Mouse (Mus musculus) MEL-GATA-1-ER (cell line): ENCODE data around the gene Cdh1.
"Not testable (repeated sequence)": the region's sequence is repeated elsewhere in the genome, so short reads cannot be mapped to it uniquely, and the experiment has no call there.

Experiments used
- DNase-seq: peaks from one replicate; pipeline ENCODE4 v3.0.0-alpha.2; 2012; ENCODE audit warnings: low read depth; ENCODE audit errors: extremely low read depth

Cdh1 gene

DNA sequence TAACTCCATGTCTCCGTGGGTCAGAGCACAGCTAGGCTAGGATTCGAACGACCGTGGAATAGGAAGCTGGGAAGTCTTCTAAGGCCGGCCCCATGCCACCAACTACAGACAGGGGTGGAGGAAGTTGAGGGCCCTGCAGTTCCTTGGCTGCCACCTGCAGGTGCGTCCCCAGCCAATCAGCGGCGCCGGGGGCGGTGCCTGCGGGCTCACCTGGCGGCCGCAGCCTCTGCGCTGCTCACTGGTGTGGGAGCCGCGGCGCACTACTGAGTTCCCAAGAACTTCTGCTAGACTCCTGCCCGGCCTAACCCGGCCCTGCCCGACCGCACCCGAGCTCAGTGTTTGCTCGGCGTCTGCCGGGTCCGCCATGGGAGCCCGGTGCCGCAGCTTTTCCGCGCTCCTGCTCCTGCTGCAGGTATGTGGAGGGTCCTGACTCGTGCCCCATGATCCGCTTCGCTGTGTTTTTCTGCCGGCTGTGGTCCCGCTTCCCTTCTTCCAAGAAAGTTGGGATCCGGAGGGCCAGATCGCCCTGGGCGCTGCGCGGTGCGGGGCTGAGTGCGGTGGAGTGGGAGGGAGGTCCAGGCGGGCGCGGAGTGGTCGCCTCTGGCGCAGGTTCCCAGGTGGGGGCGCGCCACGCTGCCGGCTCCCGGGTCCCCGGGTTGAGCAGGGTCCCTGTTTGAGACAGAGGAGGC lies at the start of gene Cdh1:
TSS of gene Cdh1 (plus strand) at position 221 of the 689 bp plus-strand sequence.
- no peak for DNase-seq

DNA sequence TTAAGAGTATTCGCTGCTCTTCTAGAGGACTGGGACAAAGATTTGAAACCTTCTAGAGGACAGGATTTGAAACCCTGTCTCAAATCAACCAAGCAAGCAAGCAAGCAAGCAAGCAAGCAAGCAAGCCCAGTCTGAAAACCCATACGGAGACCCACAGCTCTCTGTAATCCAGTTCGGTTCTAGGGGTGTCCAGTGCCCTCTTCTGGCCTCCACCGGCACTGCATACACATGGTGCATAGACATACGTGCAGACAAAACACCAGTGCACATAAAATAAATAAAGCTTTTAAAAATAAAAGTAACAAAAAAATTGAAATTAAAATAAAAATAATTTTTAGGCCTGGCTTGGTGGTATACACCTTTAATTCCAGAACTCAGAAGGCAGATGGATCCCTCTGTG lies 49.1 kb upstream of the Cdh1 start:
- no peak for DNase-seq

DNA sequence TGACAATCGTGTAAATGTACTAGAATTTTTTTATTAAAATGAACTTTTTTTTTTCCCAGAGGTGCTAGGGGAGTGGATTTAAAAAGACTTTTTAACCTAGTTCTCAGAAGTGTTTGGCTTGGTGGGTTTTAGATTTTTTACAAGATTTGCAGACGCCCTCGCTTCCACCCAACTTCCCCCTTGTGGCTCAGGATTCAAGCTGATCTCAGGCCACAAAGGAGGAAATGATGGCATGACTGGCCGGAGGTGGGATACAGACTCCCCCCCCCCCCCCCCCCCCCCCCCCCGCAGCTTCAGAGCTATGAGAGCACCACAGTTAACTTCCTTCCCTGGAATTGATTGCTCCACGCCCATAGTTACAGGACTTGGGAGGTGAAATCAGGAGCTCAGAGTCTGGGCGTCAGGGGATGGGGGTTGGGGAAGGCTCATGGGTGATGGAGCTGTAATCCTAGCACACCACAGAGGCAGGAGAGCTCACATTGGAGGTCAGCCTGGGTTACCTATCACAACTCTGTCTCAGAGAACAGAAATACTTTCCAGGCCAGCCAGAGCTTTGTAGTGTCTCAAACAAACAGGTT lies 47.0 kb upstream of the Cdh1 start:
- DNase-seq = no peak

DNA sequence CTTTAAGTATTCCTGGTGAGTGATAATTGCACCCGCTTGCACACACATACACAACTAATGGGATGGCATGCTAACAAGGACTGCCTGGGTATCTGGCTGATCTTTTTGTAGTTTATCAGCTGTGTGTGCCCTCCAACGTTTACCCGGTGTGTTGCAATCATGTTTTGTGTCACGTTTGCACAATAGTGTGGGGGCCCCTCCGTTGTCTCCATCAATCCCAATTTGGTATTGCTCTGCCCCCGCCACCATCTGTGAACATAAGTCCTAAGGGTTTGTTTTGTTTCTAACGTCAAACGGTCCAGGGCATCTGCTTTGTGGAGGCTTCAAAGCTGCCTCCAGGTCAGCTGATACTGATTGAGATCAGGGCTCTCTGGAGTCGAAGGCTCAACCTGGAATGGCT lies 43.3 kb upstream of the Cdh1 start:
- DNase-seq = no peak

DNA sequence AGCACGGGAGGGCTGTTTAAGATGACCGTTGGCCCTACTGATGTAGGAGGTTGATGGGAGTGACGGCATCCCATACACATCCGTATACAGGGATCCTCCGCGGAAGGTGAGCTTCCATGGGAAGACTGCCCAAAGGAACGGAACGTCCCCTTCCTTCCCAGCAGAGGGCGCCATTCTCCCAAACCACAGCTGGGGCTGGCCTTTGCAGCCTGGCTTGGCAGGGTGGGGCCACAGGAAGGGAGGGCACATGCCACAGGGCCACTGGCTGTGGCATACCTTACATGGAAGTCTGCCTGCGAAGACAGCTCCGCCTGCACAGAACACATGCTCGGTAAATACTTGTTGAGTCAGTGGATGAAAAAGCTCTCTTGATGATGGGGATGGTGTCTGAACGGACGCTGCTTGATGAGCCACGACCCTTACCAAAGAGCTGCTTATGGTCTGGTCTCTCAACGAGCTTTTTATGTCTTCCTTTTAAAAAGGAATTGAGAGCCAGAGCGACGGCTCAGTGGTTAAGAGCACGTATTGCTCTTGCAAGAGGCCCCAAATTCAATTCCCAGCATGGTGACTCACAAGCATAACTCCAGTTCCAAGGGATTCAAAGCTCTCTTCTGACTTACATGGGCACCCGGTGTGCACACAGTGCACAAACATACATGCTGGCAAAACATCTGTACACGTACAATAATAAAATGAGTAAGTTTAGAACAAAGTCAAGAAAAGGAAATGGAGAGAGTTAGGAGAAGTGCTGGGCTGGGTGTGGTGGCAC lies 41.9 kb upstream of the Cdh1 start:
- no peak for DNase-seq

DNA sequence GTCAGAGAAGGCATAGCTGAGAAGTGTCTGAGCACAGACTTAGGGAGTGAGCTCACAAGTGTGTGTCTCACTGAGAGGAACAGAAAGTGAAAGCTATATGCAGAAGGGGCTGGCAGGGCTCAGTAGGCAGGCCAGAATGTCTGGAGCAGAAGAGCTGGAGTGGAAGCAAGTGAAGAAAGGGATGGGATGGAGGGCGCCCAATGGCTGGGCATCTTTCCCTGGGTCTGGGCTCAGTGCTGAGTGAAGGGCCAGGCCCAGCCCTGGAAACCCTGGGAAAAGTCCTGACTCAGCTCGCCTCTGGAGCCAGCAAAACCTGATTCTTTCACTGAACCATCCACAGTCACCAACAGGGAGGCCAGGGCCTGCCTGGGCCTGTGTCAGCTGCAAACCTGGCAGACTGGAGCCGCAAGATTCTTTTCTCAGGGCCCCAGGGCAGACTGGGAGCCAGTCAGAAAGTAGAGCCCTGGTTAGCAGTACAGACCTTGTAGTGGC lies 39.4 kb upstream of the Cdh1 start:
- DNase-seq = no peak

DNA sequence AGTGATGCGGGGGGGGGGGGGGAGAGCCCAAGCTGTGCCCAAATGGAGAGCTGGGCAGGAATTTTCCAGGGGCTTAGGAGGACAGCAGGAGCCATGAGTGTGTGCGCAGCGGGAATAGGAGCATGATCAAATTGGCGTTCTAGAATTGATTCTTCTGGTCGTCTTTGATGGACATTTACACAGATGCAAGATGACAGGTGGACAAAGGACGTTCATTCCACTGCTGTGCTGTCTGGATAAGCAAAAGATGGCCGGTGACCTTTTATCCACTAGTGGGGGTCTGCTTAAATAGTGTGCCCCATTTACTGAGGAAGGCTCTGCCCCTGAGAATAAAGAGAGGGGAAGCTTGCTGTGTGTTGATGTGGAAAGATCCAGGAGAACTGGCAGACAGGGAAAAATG lies 34.1 kb upstream of the Cdh1 start:
- no peak for DNase-seq

DNA sequence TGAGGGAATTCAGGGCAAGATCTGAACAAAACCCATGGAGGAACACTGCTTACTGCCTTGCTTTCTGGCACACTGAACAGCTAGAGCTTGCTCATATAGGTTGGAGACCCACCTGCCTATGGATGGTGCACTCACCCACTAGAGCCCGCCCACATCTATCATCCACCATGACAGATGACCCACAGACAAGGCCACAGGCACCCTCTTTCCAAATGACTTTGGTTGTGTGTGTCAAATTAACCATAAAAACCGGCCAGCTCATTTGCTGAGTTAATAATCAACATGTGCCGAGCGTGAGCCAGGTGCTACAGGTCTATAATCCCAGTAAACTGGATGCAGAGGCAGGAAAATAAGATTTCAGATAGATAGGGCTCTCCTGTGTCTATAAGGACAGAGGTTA lies 32.8 kb upstream of the Cdh1 start:
- DNase-seq = no peak

DNA sequence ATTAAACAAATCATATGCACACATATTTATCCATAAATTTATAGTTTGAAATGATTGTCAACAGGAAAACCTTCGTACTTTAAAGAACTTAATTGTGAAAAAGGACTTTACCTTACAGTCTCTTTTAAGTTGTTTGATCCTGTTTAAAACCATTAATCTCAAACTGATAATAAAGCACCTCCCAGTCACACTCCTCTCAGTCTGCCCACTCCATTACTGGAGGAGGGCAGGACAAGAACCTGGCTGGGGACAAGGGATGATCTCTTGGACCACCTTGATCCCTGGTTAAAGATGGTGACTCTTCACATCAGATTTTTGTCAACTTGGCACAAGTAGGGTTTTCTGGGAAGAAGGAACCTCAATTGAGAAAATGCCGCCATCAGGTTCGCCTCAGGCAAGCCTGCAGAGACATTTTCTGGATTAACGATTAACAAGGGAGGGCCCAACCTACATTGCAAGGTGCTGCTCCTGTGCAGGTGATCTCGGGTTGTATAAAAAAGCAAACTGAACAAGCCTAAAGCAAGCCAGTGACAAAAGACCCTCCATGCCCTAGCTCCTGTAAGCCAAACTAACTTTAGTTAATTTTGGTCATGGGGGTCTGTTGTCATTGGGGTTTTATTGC lies 31.5 kb upstream of the Cdh1 start:
- no peak for DNase-seq

DNA sequence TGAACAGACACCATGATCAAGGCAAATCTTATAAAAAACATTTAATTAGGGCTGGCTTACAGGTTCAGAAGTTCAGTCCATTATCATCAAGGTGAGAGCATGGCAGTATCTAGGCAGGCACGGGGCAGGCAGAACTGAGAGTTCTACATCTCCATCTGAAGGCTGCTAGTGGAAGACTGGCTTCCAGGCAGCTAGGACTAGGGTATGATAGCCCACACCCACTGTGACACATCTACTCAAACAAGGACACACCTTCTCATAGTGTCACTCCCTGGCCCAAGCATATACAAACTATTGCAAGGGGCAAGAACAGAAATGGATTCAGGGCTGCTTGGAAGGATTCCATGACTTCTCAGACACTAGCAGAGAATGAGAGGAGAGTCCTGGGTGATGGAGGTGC lies 31.0 kb upstream of the Cdh1 start:
- DNase-seq = not testable (repeated sequence)

DNA sequence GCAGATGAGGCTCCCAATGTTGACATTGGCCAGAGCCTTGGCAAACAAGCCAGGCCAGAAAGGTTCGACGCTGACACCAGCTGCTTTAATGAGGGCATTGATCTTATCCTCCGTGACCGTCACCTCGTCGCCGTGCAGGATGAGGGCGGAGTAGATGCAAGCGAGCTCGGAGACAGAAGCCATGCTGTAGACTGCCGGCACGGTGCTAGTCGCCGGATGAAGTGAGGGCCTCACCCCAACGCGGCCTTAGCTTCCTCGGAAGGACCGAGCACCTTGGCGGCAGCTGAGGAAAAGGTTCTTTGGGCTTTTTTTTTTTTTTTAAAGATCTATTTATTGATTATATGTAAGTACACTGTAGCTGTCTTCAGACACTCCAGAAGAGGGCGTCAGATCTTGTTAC lies 30.0 kb upstream of the Cdh1 start, which contains the start of gene Gm10073:
TSS of gene Gm10073 (minus strand) at position 294 of the 400 bp plus-strand sequence.
- DNase-seq = not testable (repeated sequence)

DNA sequence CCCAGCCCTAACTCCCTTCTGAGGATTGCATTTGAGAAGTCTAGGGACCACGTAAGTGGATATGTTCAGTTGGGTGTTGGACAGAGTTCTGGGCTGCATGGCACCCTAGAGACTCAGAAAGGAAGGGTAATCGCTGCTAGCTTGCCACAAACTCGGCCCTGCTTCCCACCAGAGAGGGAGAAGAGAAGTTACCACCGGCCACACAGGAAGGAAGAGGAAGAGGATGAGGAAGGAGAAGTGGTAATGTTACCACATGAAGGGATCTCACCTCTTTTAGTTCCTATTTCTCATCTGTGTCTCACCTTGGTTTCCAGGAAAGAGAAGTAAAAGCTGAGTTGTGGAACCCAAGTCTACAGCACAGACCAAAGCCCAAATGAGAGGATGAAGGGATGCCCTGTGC lies 28.9 kb upstream of the Cdh1 start:
- no peak for DNase-seq

DNA sequence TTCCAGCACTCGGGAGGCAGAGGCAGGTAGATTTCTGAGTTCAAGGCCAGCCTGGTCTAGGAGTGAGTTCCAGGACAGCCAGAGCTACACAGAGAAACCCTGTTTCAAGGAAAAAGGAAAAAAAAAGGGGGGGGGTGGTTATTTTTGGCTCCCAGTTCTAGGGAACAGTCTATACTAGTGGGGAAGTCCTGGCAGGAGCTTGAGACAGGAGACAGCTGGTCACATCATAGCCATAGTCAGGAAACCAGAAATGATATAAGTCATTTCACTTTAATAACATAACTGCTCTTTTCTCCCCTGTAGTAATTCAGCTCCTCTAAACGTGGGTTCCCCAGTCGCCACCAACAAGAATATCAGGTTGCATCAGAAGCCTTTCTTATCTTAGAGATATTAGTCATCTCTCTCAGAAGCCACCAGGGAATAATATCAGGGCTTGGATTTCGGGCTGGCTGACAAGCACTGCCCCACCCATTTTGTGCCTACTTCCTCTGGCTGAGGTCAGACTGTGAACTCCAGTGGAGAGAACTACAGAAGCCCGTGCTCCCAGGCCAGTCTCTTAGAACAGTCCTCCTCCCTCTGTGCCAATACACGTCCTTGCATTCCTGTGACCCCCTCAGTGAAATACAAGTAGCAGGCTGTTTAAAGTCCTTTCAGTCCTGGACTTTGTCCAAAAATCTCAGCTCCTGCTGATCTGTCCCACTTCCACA lies 26.1 kb upstream of the Cdh1 start:
- DNase-seq = no peak

DNA sequence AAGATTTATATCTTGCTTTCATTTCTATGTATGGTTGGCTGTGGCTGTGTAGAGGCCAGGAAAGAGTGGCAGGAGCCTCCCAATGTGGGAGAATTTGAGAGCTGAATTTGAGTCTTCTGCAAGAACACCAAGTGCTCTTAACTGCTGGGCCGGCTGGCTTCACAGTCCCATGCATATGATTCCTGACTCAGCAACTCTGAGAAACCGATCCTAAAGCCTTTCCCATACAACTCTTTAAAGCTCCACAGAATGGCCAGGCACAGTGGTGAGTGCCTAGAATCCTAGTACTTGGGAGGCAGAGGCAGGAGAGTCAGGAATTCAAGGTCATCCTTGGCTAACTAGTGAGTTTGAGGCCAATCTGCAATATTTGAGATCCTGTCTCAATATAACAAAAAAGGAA lies 23.6 kb upstream of the Cdh1 start:
- no peak for DNase-seq

DNA sequence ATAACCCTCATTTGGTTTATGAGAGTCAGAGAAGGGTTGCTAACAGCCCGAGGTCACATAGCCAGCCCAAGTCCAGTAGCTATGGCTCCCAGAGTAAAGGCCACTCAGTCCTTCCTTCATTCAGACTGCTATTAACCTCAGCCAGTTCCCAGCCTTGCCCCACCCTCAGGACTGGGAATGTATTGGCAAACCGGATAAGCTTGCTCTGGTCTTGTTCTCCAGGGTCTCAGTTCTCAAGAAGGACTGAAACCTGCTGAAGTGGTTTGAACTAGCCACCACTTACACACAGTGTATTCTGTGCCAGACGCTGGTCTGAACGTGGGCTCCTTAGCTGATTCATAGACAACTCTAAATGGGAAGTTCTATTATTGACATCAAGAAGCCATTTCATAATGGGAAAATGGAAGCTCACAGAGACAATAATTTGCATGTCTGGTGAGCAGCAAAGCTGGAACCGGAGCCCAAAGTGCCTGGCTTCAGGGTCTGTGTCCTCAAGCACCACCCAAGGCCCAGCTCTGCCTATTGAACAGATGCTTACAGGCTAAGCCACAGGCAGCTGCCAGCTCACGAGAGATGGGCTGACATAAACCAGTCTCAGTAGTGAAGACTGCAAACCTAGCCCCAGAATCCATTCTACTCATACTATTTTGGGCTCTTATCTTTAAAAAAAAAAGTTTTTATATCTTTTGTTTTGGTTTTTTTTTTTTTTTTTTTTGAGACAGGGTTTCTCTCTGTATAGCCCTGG lies 21.6 kb upstream of the Cdh1 start:
- DNase-seq = no peak

DNA sequence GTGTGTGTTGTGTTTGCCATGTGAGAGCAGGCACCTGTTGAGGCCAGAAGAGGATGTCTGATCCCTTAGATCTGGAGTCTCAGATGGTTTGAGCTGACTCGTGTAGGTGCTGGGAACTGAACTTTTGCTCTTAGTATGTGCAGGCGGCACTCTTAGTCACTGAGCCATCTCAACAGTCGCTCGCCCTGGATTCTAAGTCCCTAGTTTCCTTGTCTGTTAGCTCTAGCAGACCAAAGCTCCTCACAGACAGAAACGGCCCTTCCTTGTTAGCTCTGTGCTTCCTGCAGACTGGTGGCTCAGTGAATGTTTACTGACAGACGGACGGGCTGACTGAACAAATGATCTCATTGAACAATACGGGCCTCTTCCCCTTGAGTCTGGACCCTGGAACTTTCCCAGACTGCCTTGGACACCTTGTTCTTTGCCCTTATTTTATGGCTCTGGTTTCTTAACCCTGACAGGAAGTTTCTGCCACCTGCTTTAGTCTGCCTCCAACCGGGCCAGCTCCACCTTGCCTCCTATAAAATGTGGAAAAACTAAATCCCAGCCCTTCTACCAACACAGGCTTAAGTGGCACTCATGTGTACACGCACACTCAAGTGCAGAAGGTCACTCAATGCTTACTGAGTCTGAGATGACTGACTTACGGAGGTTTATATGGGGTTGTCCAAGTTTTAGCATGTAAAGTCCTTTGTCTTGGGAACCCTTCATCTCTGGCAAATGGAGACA lies 18.0 kb upstream of the Cdh1 start:
- DNase-seq = no peak

DNA sequence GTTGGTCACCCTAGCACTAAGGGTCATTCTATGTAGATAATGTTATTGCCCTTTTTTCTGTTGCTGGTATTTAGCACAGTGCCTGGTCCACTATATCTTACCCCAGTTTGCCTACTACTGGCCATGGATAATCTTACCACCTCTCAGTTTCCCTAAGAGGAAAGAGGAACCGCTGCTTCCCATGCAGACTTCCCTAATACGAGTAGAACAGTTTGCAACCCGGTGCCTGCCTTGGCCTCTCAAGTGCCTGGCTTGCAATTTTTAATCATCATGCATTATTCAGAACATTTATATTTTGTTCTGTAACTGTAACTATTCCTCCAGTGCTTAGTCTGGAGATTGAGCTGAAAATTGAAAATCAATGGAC lies 17.5 kb upstream of the Cdh1 start:
- no peak for DNase-seq

DNA sequence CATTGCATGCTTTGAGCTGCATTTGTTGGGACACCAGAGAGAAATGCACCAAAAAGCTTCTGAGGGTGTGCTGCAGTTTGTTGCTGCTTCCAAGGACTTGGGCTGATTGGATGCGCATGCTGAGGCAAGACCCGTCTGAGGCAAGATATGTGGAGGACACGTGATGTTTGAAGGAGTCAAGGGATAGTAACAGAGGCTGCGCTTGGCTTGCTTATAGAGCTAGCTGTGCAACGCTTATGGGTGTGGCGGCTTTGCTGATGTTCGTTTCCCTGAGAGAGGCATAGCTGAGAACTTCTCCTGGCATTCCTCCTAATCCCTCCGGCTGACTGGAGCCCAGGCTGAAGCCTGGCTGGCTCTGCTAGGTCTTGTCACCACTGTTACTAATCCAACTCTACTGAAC lies 16.3 kb upstream of the Cdh1 start:
- DNase-seq = no peak

DNA sequence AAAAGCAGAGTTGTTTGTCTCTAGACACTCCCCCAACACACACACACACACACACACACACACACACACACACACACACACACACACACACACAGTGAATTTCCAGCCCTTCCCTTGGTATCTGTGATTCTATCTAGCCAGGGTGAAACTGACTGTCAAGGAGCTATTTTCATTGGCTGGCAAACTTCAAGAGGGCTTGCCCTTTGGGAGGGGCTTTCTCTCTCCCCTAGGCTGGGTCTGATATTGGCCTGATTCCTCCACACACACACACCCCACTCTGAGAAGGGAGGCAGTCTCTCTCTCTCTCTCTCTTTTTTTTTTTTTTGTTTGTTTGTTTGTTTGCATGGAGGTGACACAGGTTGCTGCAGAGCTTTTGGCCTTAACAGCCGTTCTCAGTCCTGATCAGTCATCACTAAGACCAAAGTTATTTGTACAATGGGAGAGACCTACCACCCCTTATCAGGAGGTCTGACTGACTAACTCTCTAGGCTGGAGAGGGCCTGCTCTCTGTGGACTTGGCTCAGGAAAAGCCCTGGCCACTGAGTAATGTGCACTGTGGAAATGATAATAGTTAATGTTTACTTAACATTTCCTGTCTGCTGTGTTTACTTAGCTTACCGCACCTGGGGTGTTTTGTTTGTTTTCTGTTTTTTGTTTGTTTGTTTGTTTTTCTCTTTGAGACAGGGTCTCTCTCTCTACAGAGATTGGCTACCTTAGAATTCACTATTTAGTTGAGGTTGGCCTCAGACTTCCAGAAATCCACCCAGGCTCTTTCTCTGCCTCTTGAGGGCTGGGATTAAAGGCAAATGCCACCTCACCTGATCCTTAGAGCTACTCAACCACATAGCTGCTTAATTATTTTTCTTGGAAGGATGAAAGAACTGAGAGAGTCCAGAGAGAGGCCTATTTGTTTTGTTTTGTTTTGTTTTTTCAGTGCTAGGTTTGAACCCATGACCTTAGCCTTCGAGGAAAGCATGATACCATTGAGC lies 14.4 kb upstream of the Cdh1 start:
- DNase-seq = no peak
